Mouse (Mus musculus) liver, embryonic 11.5 days (tissue): Measurements from ENCODE around the gene 4931414P19Rik. TPM values are rescaled to one million over a fixed set of nuclear protein-coding genes. Genes with fewer than 3 reads are reported as not detected.

Experiments used
- ATAC-seq: fragments of 200-750 bp; cut with Nextera tagmentation; replicated peaks from 2 replicates; pipeline ENCODE4 v1.8.0; 2017; ENCODE audit warnings: moderate number of reproducible peaks, mild to moderate bottlenecking, moderate TSS enrichment, moderate library complexity; ENCODE audit not compliant: low FRiP score
- DNase-seq: peaks from one replicate; pipeline ENCODE4 v3.0.0-alpha.2; 2017; ENCODE audit warnings: low spot score
- H3K27ac ChIP-seq: fragments of 300-500 bp; sonication (generic); 2 replicates; pipeline ENCODE4 v1.5.1; 2014; ENCODE audit warnings: mild to moderate bottlenecking, low read depth, low read length, control low read depth
- H3K27me3 ChIP-seq: fragments of 300-500 bp; sonication (generic); replicated peaks from 2 replicates; pipeline ENCODE4 v1.6.1; 2014; ENCODE audit warnings: low read length, mixed read lengths; ENCODE audit not compliant: control insufficient read depth, insufficient read depth
- H3K36me3 ChIP-seq: fragments of 300-500 bp; sonication (generic); 2 replicates; pipeline ENCODE4 v1.6.1; 2014; ENCODE audit warnings: mild to moderate bottlenecking, low read length, moderate library complexity, mixed read lengths; ENCODE audit not compliant: control insufficient read depth, insufficient read depth
- H3K4me1 ChIP-seq: fragments of 300-500 bp; sonication (generic); replicated peaks from 2 replicates; pipeline ENCODE4 v1.6.1; 2014; ENCODE audit warnings: low read length, mixed read lengths; ENCODE audit not compliant: control insufficient read depth, insufficient read depth
- H3K4me2 ChIP-seq: fragments of 300-500 bp; sonication (generic); 2 replicates; pipeline ENCODE4 v1.6.1; 2014; ENCODE audit warnings: mild to moderate bottlenecking, control low read depth, moderate library complexity
- H3K4me3 ChIP-seq: fragments of 300-500 bp; sonication (generic); 2 replicates; pipeline ENCODE4 v1.5.1; 2014; ENCODE audit warnings: low read depth, low read length, control low read depth
- H3K9ac ChIP-seq: fragments of 300-500 bp; sonication (generic); 2 replicates; pipeline ENCODE4 v1.6.1; 2014; ENCODE audit warnings: low read depth, low read length, control low read depth
- H3K9me3 ChIP-seq: fragments of 300-500 bp; sonication (generic); 2 replicates; pipeline ENCODE4 v1.6.1; 2016; ENCODE audit warnings: low read length, inconsistent platforms, mixed read lengths; ENCODE audit not compliant: control insufficient read depth
- WGBS: fragments of 180-500 bp; shearing (Covaris S2); extraction: QIAGEN DNeasy Blood & Tissue Kit; methylation state at CpG from one replicate; pipeline ENCODE4 v1.1.7; 2014; 5-methylcytosine and 5-hydroxymethylcytosine counted together
- polyA plus RNA-seq: library from polyadenylated mRNA; unstranded; fragments of >200 nt; fragmentation: Nextera tagmentation; extraction: Ambion mirVana; gene quantifications from 2 replicates; pipeline ENCODE4 v1.2.1, GENCODE M21; 2014

Gene 4931414P19Rik
- polyA plus RNA-seq, 1 experiment from 2014 or later, result 5.8 TPM

GRCm38 (mm10) chr14:54575031-54575430 is 30.8 kb downstream of the 4931414P19Rik start:
- Histone ChIP-seq H3K36me3 (0 out of 2 replicates have a peak, but pooled peaks cover 6% of the 10 kb centered on the region), H3K9ac (peak overlapping the region; percentile 72; the same call in 1 of the 2 replicates), H3K27me3 (peaks cover 46% of the 10 kb centered on the region), H3K4me2 (peak overlapping the region; percentile 77), H3K27ac (no peak overlapping the region), H3K4me1 (peaks cover 43% of the 10 kb centered on the region), H3K4me3 (peak overlapping the region; percentile 68), H3K9me3 (no peaks in the 10 kb centered on the region)
- 12% methylated on average over 8 of the region's 8 CpGs for WGBS
- no peak for DNase-seq
- no peak for ATAC-seq

DNA sequence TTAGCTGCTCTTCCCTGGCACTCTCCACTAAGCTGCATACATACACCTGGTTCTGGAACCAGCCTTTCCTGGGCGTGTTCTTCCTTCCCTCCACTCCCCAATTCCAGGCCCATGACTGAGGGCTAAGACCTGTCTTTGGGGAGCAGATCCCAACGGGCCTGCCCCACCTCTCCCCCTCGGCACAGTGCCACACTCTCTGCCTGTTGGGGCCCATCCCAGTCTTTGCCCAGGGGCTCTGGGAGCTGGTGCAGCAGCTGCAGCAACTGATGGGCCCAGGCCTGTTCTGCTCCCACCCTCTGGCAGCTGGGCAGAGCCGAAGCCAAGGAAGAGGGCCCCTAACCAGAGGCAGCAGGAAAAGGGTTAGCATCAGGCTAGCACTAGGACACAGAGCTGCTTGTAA is 31.5 kb downstream of the 4931414P19Rik start:
- Histone ChIP-seq H3K27ac (no peak overlapping the region), H3K4me2 (peak overlapping the region; percentile 77), H3K36me3 (0 out of 2 replicates have a peak, but pooled peaks cover 6% of the 10 kb centered on the region), H3K27me3 (peaks cover 46% of the 10 kb centered on the region), H3K9ac (no peak overlapping the region), H3K4me1 (peaks cover 41% of the 10 kb centered on the region), H3K4me3 (peak overlapping the region; percentile 68), H3K9me3 (no peaks in the 10 kb centered on the region)
- 29% methylated on average over 4 of the region's 4 CpGs for WGBS
- ATAC-seq, result no peak
- DNase-seq, result no peak

DNA sequence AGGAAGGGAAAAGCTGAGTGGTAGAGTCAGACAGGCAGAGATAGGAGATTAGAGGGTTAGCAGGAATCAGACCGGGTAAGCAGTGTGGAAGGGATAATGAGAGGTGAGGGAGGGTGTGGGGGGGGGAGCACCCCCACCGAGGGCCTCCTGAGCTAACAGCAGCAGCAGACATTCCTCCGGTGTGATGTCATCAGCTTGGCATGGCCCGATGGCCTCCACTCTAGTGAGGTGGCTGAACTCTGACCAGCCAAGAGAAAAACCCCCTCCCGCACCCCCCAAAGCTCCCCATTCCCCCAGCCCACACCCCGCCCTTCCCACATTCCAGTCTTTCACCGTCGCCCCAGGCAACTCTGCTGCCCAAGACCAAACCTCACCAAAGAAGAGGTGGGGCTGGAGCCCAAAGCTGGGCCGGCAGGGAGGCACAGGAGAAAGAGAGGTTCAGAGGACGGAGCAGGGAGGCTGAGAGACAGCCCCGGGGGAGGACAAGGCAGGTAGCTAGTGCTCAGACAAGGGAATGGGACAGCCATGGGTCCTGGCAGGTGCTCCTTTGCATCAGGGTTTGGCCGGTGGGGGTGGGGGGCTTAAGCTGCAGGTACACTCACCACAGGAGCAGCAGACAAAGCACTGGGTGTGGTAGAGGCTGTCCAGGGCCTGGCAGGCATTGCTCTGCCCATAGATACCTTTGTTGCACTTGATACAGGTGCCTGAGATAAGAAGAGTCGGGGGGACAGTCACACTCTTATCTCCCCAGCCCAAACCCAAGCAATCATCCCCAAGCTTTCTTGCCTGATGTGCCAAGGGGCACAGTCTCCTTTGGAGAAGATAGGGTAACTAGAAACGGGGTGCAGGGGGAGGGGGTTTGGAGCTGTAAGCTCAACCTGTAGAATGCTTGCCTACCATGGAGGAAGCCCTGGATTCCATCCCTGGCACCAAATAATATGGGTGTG is 32.7 kb downstream of the 4931414P19Rik start:
- Histone ChIP-seq H3K4me3 (peak overlapping the region; percentile 68), H3K27ac (peak overlapping the region; percentile 22; the same call in 1 of the 2 replicates), H3K9me3 (no peaks in the 10 kb centered on the region), H3K36me3 (peaks cover 6% of the 10 kb centered on the region; the same call in 1 of the 2 replicates), H3K4me1 (peaks cover 33% of the 10 kb centered on the region), H3K9ac (peak overlapping the region; percentile 9; the same call in 1 of the 2 replicates), H3K27me3 (peaks cover 46% of the 10 kb centered on the region), H3K4me2 (peak overlapping the region; percentile 77)
- ATAC-seq (0 out of 2 replicates have a peak, but pooled peaks have one; percentile 16), DNase-seq (no peak)
- 20% methylated on average over 14 of the region's 14 CpGs for WGBS

DNA sequence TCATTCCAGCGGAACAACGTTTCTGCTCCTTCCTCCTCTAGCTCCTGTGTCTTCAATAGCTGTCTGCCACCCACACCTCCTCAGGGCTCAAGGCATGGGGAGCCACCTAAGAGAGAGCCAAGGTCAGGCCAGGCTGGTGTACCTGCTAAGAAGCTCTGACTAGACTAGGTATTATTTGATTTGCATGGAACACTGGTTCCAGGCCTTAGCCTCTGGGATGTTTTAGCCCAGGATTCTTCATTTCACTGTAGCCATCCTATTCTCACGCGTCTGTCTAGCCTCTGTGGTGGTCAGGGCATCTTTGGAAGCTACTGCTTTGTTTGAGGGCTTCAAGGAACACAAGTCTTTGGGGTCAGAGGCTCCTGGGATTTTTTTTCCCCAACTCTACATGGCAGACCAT is 33.7 kb downstream of the 4931414P19Rik start:
- Histone ChIP-seq H3K9me3 (no peaks in the 10 kb centered on the region), H3K4me2 (no peak overlapping the region; the same call in 1 of the 2 replicates), H3K4me1 (peaks cover 33% of the 10 kb centered on the region), H3K27ac (no peak overlapping the region), H3K36me3 (peaks cover 6% of the 10 kb centered on the region; the same call in 1 of the 2 replicates), H3K27me3 (peaks cover 37% of the 10 kb centered on the region), H3K4me3 (no peak overlapping the region), H3K9ac (no peak overlapping the region)
- no peak for ATAC-seq
- no peak for DNase-seq
- 68% methylated on average over 4 of the region's 4 CpGs for WGBS

DNA sequence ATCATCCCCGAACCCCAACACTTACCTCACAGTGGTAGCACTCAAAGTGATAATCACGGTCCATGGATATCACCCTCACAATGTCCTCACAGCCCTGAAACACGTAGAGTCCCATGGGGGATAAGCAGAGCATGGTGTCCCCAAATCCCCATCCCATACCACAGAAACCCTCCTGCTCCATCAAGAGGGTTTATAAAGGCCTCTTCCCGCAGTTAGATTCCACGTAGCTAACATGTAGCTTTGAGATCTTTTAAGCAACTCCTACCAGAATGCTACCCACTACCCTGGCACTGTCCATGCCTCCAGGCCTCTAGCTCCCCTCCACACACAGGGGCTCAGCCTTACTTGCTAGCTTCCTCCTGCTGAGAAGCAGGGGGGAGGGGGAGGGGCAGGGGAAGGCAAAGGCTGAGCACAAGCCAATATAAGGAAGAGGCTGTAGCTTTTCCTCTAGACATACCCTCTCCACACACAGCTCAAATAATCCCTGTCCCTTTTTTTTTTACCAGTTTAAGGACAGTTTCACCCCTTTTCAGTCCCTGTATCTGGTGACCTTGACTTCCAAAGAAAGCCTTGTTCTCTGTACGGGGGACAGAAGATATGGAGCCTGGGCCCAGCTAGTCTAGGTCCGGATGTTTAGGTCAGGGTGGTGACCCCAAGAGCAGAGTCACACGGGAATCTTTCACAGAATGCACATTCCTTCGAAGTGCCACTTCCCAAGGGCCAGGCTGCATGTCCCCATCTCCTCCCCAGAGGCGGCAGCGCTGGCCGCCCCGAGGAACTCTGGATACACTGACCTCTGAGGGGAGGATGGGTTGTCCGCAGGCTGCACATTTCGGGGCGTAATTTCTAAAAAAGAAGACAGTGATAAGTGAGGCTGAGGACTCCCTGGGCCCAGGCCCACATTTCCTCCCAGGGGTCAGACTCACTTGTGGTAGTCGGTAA is 36.1 kb downstream of the 4931414P19Rik start:
- H3K9me3 ChIP-seq, result no peaks in the 10 kb centered on the region
- peaks cover 6% of the 10 kb centered on the region; the same call in 1 of the 2 replicates for H3K36me3 ChIP-seq
- no peak overlapping the region for H3K4me3 ChIP-seq
- H3K9ac ChIP-seq, result peak overlapping the region; percentile 8; the same call in 1 of the 2 replicates
- peaks cover 13% of the 10 kb centered on the region for H3K27me3 ChIP-seq
- ATAC-seq (no peak; the same call in 1 of the 2 replicates), DNase-seq (no peak)
- H3K4me1 ChIP-seq, result peaks cover 30% of the 10 kb centered on the region
- WGBS, result 64% methylated on average over 17 of the region's 17 CpGs
- no peak overlapping the region for H3K4me2 ChIP-seq
- 0 out of 2 replicates have a peak overlapping the region, but pooled peaks have one; percentile 21 for H3K27ac ChIP-seq

GRCm38 (mm10) chr14:54568694-54569414 is 36.9 kb downstream of the 4931414P19Rik start:
- 71% methylated on average over 15 of the region's 15 CpGs for WGBS
- Histone ChIP-seq H3K9ac (no peak overlapping the region), H3K36me3 (peaks cover 6% of the 10 kb centered on the region; the same call in 1 of the 2 replicates), H3K9me3 (no peaks in the 10 kb centered on the region), H3K4me3 (no peak overlapping the region), H3K4me1 (peaks cover 24% of the 10 kb centered on the region), H3K27ac (no peak overlapping the region), H3K27me3 (peaks cover 5% of the 10 kb centered on the region; the same call in 1 of the 2 replicates), H3K4me2 (no peak overlapping the region)
- ATAC-seq (peak; percentile 42; the same call in 1 of the 2 replicates), DNase-seq (peak; percentile 63)

- H3K4me1 ChIP-seq, result no peaks in the 10 kb centered on the region
- 83% methylated on average over 14 of the region's 14 CpGs for WGBS
- no peaks in the 10 kb centered on the region for H3K27me3 ChIP-seq
- no peak overlapping the region for H3K4me2 ChIP-seq
- ATAC-seq (no peak), DNase-seq (no peak)
- H3K9ac ChIP-seq, result no peak overlapping the region
- no peaks in the 10 kb centered on the region for H3K36me3 ChIP-seq
- no peak overlapping the region for H3K4me3 ChIP-seq
- no peaks in the 10 kb centered on the region for H3K9me3 ChIP-seq
- H3K27ac ChIP-seq, result no peak overlapping the region
Observed at GRCm38 (mm10) chr14:54560527-54561242, 45.1 kb downstream of the 4931414P19Rik start.
